Mouse (Mus musculus) liver (tissue): ENCODE measurements at regions not wholly inside any gene's neighbourhood (a gene's known extent, or its start where the extent isn't known, plus 50 kb on each side); places are given as distances from the start of the nearest gene placed in this dataset.

Source experiments
- DNase-seq: peaks from one replicate; pipeline ENCODE4 v3.0.0-alpha.2; 2020; ENCODE audit warnings: mixed read lengths

GRCm38 (mm10) chr12:56275556-56276242, 70.0 kb downstream of the Mbip start:
- DNase-seq, result no peak

GRCm38 (mm10) chr12:56265049-56265448, 80.6 kb downstream of the Mbip start:
- DNase-seq, result no peak

- no peak for DNase-seq
These were observed 84.2 kb downstream of the Mbip start for GRCm38 (mm10) chr12:56261471-56261870.

DNA sequence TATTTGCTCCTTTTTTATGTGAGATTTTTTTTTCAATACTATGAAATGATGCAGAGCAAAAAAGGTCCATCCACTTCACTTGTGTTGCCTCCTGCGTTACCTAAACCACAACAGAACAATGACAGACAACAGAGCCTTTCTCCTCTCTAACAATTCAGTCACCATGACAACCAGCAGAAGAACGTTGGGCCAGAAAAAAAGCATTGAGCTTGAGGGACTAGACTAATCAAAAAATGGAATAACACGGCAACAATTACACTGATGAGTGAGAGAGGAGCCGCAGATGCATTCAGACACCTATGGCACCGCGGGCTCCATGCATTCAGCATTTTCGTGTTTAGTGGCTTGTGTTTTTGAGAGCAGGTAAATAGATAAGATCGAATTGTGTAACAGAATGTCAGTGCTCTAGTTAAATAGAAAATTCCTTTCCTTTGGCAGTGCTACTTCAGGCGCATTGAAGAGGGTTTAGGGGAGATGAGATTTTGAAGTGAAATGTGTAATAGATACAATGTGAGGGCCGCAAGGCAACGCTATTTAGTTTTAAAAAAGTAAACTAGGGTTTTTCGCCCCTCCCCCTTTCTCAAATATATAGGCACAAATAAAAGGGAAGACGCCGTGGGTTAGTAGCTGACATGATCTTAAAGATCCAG, 87.2 kb downstream of the Mbip start:
- no peak for DNase-seq

- no peak for DNase-seq
These were observed 89.3 kb downstream of the Mbip start for GRCm38 (mm10) chr12:56256243-56256881.

- no peak for DNase-seq
These were observed 92.9 kb downstream of the Mbip start for GRCm38 (mm10) chr12:56252612-56253444.

GRCm38 (mm10) chr12:56250262-56250661, 95.4 kb downstream of the Mbip start:
- no peak for DNase-seq

DNA sequence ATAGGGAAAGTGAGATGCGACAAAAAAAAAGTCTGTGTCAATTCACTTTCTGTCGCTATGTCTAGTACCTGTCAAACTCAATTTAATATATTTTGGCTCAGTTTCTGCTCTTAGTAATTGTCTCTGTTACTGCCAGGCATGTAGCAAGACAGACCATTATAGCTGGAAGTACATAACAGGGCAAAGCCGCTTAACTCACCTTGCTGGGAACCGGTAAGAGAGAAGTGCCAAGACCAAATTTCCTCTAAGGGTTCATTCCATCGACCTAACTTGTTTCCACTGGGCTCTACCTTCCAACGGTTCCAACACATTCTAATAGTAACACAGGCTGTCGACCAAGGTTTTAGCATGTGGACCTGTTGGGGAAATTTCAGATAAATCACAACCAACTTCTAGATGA, 99.3 kb downstream of the Mbip start:
- no peak for DNase-seq

DNA sequence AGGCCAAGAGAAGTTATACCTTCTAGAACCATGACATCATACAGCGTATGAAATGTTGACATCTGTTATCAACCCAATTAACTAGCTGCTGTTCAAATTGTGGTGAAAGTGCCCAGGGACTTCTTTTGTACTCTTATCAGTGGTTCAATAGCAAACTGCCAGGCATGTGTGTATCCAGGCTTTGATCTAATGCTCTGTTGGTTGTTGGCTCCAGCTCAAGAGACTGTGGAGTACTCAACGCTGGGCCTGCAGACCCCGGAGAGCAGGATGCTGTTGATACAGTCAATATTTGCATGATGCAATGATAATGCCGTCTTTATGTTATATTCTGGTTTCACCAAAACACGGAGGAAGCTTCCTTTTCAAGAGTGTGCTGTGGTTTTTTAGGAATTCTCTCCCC, 102.9 kb downstream of the Mbip start:
- DNase-seq, result no peak

GRCm38 (mm10) chr12:56241735-56242134, 104.0 kb downstream of the Mbip start:
- DNase-seq, result peak; percentile 34

DNA sequence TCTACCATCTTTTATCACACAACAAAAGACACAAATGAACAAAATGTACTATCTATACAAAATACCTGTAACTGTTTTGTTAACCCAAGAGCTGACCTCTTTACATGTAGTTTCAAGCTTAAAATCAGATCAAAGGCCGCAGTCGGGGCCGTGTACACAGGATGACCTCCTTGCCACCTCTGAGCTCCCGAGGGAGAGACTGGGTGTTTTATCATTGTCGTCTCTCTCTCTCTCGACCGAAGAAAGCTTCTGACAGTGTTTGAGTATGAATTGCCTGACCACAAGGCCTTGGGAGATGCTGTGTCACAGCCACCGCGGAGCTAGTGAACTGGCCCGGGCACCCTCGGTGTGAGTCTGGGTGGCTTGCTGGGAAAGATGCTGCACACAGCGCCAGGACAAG, 105.5 kb downstream of the Mbip start:
- no peak for DNase-seq

DNA sequence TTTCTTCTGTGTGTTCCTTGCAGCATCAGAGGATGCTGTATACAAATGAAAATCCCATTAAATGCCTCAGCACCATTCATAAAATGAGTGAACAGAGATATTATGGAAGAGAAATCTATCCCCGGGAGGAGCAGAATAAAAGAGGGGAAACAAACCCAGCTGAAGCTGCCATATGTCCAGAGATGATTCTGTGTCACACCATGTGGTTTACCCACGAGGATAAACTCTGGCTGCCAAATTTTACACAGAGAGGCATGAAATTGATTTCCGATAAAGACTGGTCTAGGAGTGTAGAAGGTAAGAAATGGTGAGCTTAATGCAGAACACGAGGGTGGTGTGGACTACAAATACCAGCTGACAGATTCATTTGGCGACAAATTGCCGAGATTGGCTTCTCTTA, 111.1 kb downstream of the Mbip start:
- no peak for DNase-seq

- no peak for DNase-seq
These were observed 112.5 kb downstream of the Mbip start for GRCm38 (mm10) chr12:56233209-56233608.

GRCm38 (mm10) chr12:56224142-56224895, 121.4 kb downstream of the Mbip start:
- DNase-seq, result no peak

- DNase-seq, result no peak
These were observed 152.2 kb downstream of the Mbip start for GRCm38 (mm10) chr12:56193524-56193923.

DNA sequence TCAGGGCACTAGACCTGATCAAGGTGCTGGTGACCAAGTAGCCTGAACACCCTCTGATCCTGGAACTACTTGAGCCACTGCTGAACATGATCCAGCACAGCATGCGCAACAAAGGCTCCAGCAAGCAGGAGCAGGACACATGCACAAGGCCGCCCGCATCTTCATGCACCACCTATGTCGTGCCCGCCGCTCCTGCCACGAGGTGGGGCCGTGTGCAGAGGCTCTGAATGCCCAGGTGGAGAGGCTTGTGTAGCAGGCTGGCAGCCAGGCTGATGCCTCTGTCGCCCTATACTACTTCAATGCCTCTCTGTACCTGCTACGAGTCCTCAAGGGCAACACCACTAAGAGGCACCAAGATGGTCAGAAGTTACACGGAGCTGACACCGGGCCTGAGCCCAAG, 156.1 kb downstream of the Mbip start:
- no peak for DNase-seq

DNA sequence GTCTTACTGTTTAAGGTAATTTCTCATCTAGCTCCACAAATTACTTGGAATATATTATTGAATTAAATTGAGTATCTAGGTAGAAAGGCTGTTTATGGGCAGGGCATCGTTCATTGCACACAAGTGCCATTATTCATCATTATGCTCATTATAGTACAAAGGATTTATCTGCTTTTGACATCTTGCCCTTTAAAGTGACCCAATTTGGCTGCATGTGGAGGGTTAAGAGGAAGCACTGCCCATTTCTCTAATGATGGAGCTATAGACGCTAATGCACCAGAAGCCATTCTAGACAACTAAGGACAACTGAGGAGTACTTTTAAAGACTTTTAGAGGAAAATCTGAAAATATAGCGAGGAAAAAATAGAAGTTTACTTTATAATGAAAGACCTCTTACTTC, 185.0 kb downstream of the Mbip start:
- no peak for DNase-seq

GRCm38 (mm10) chr12:56144359-56144758, 201.3 kb downstream of the Mbip start:
- DNase-seq, result no peak

DNA sequence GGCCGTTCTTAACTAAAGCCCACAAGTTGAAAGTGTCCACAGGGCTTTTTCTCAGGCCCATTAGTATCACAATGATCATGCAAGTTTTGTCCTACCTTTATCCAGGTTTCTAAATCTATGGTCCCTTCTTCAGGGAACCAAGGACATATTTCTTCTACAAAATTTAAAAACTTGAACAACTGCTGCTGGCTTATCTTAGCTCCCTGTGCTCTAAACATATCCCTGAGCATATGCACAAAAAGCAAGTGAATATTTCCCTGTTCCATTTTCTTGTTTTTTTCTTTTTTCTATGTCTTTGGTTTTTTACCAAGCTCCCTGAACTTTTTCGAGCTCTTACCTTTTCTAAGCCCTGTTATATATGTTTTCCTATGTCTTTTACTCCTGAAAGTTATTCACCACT, 201.9 kb downstream of the Mbip start:
- DNase-seq, result no peak

DNA sequence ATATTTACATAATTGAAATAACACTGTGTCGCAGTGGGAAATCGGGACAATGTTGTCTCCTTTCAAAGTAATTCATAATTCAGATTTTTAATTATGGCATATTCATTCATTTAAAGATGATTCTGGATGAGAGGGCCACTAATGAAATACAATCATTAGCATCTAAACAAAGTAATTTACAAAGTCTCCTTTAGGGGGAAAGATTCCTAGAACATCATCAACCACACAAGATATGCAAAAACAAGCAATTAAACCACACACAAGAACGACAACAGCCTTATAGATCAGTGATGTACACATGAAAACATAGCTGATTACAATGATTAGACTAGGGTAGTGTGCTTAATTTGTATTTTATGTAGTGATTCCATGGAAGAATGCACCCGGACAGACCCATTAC, 231.2 kb downstream of the Mbip start:
- no peak for DNase-seq

DNA sequence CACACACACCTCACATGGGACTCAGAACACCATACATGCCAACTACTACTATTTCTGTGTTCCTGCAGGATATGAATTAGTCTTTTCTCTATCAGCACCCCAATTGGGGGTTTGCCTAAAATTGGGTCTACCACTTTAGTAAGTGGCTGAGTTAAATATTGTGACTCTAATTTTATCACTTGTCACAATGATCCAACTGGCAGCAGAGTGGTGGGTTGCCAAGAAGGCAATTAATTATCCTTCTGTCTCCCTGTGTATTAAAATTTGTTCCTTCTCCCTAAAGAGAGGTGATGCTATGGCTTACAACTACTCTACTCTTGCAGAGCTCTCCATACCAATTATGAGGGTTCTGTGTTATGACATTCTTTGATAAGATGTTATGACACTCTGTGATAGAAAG, 245.3 kb downstream of the Brms1l start:
- no peak for DNase-seq

- DNase-seq, result no peak
These were observed 228.1 kb downstream of the Brms1l start for GRCm38 (mm10) chr12:56064183-56064582.

- DNase-seq, result no peak
These were observed 222.8 kb downstream of the Brms1l start for GRCm38 (mm10) chr12:56058876-56059275.
